10 mouse cellular contexts compared by ENCODE assay signal in the genomic region with DNA sequence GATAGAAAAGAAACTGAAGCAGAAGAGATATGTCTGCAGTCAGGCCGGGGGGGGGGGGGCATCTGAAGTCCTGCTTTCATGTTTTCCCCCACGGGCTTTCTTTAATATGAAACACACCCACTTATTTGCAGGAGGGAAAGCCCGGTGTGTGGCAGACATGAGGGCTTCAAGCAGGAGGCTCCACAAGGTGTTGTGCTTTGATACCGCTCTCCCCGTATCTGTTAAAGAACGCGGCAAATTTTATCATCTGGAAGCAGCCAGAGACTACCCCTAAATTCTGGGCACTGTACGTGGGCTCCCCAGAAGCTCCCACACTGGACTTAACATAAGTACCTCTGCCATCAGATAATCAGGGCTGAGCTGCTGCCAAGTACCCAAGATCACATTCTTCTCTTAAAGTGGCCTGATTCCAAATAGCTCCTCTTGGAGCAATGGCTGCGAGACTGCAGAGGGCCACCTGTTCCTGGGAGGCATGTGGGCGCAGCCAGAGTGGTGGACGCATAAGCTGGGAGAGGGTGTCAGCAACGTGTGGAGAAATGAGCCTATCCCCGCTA. TPM values are rescaled to one million over a fixed set of nuclear protein-coding genes. Genes with fewer than 3 reads are reported as not detected.
DNase-seq lines count a peak whose midpoint lies in the region; ATAC-seq and TF ChIP-seq lines count a peak whose summit lies in the region.
"Had no signal": no experiment of that assay in that cellular context is flagged by ENCODE, and none has a peak within 500 bp of the region (broad histone marks: within the 10 kb centered on the region; RNA-seq: fewer than 3 reads in every experiment).

No protein-coding gene starts in this region.

- no peak for TF ChIP-seq EP300 in lung, postnatal 0 days (IDR thresholded peaks at IDR 0.05)

- intact Hi-C loops in gastrocnemius, adult 2 months (cut with DNase I): no loop called here

- TF ChIP-seq CTCF in gastrocnemius, adult 2 months (IDR thresholded peaks at IDR 0.05): no peak
- TF ChIP-seq CTCF in lung, postnatal 0 days (IDR thresholded peaks at IDR 0.05): no peak

- H3K4me1 ChIP-seq in lung, postnatal 0 days (ENCODE audit: insufficient read depth, low read depth, low read length): no peaks in the 10 kb centered on the region; the same call in 1 of the 2 replicates

- H3K9ac ChIP-seq in lung, postnatal 0 days (replicated peaks; ENCODE audit: low read depth): no peak overlapping the region
- H3K9ac ChIP-seq: hindbrain, embryonic 15.5 days had no signal

- no peak overlapping the region for H3K4me2 ChIP-seq in lung, postnatal 0 days (replicated peaks; ENCODE audit: low read depth, low read length)
- H3K4me2 ChIP-seq: hindbrain, embryonic 15.5 days had no signal

- 34% methylated on average over 13 of the region's 13 CpGs for WGBS in lung, postnatal 0 days

- DNase-seq in gastrocnemius, adult 2 months: peak; percentile 45
- DNase-seq in gastrocnemius, postnatal 25 days: no peak
- DNase-seq in lung, postnatal 0 days (ENCODE audit: low spot score): peak; percentile 38
- no peak for DNase-seq in lung, postnatal 4 days
- peak; percentile 18 for DNase-seq in heart, postnatal 4 days
- peak; percentile 56 to 75 for DNase-seq in spleen, postnatal 36 days (ENCODE audit: low spot score in 2 of 2)
- DNase-seq in adrenal gland, postnatal 25 days: no peak
- DNase-seq in T-cell, adult 2 months (ENCODE audit: low spot score): no peak

- H3K9me3 ChIP-seq in lung, postnatal 0 days (ENCODE audit: low read length): no peaks in the 10 kb centered on the region
- H3K9me3 ChIP-seq: hindbrain, embryonic 15.5 days had no signal

- no peaks in the 10 kb centered on the region for H3K36me3 ChIP-seq in lung, postnatal 0 days (ENCODE audit: insufficient read depth, low read length)
- H3K36me3 ChIP-seq: hindbrain, embryonic 15.5 days had no signal

- H3K27ac ChIP-seq in gastrocnemius, adult 2 months: peak overlapping the region; percentile 76
- H3K27ac ChIP-seq in lung, postnatal 0 days (ENCODE audit: low read length): no peak overlapping the region
- H3K27ac ChIP-seq: hindbrain, embryonic 15.5 days had no signal

- peak; percentile 56 for ATAC-seq in lung, postnatal 0 days
- ATAC-seq: CD4-positive, CD25-positive, alpha-beta regulatory T cell, adult 4 months had no signal

- no peaks in the 10 kb centered on the region for H3K27me3 ChIP-seq in lung, postnatal 0 days (replicated peaks; ENCODE audit: insufficient read depth, low read length)
- H3K27me3 ChIP-seq: hindbrain, embryonic 15.5 days had no signal

- no peak overlapping the region for H3K4me3 ChIP-seq in gastrocnemius, adult 2 months
- no peak overlapping the region for H3K4me3 ChIP-seq in lung, postnatal 0 days (ENCODE audit: low read depth, low read length)
- H3K4me3 ChIP-seq: hindbrain, embryonic 15.5 days had no signal

RNA-seq across cellular contexts. Expression of a gene that starts 39.7 kb away (rescaled TPM):
- total RNA-seq in gastrocnemius, adult 2 months (2021): 100 to 1,000 TPM; 141 to 172 TPM
- 100 to 1,000 TPM; 121 to 125 TPM for total RNA-seq in gastrocnemius, postnatal 25 days (2021)
- 0.35 and 0.38 TPM in 2 replicates for polyA plus RNA-seq in lung, postnatal 0 days (2015; fragmentation: Nextera tagmentation; extraction: Ambion mirVana)
- total RNA-seq in heart, postnatal 4 days (2021): 10 to 100 TPM; 62.2 to 62.6 TPM
- total RNA-seq in adrenal gland, postnatal 25 days (2021): 60.7 and 63.5 TPM in 2 replicates

Comparison
In these comparisons a context has a peak if more than half of its experiments do, and no peak if none do; other contexts are left out.
1. DNase-seq: peak in gastrocnemius, adult 2 months (single experiment), lung, postnatal 0 days (single experiment), heart, postnatal 4 days (single experiment) and spleen, postnatal 36 days (2 of 2); none in gastrocnemius, postnatal 25 days (single experiment), lung, postnatal 4 days (0 of 2), adrenal gland, postnatal 25 days (single experiment) and T-cell, adult 2 months (single experiment).